Mouse (Mus musculus): Measurements from ENCODE around the gene Nol7.

DNA sequence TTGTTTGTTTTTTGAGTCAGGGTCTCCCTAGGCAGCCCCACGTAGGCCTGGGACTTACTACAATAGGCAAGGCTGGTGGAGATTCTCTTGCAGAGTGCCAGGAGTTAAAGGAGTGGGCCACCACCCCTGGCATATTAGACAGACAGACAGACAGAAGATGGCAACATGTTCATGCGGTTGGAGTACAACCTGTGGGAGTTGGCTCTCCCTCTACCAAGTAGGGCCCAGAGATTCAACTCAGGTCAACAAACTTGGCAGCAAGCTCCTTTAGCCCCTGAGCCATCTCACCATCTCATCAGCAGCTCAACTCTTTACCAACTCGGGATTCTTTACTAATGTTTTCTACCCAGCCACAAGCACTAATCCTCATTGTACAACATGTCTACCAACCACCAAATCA is 52.5 kb downstream of the Nol7 start:
- TF ChIP-seq CTCF (IDR thresholded peaks at IDR 0.05; ENCODE audit: insufficient read depth, low read depth, low read length) (no peak), POLR2A (IDR thresholded peaks at IDR 0.05; ENCODE audit: insufficient read depth, low read depth, low read length) (no peak)
